Mouse (Mus musculus): ENCODE measurements around the gene Ralgapa1.

GRCm38 (mm10) chr12:55820661-55821314, at the start of gene Ralgapa1:
- TF ChIP-seq POLR2A (IDR thresholded peaks at IDR 0.05; ENCODE audit: borderline replicate concordance, extremely low read depth, insufficient read depth, insufficient read length, poor library complexity, severe bottlenecking) (peak; percentile 89), CTCF (IDR thresholded peaks at IDR 0.05; ENCODE audit: borderline replicate concordance, extremely low read depth, insufficient read depth, insufficient read length) (peak; percentile 36; the same call in 1 of the 2 replicates)

Data from brain, embryonic 14.5 days (tissue).